ENCODE assay signal across 28 mouse cellular contexts in the genomic region with DNA sequence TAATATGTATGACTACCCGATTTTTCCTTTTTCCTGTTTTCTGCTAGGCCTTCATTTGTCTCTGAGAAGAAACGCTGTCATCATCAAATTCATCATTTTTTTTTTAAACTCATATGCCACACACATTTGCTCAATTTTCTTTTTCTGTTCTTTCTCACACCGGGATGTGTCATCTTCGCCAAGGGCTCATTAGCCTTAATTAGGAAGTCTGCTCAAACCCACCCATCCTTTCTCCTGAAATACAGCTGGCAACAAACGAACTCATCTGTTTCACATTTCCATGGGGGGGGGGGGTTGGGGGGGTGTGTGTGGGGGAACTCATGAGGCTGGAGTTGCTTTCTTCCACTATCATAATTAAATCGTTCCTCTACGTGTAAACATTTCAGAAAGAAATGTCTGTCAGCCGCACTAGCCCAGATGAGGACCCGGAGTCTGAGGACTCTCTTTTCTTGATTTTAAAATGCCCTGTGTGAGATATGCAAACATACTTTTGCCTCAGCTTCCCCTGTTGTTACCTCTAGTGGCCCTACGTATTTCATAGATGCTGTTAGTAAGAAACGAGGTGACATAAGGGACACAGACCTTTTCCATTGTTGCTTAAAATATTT.
DNase-seq lines count a peak whose midpoint lies in the region; ATAC-seq and TF ChIP-seq lines count a peak whose summit lies in the region.
"Had no signal": no experiment of that assay in that cellular context is flagged by ENCODE, and none has a peak within 500 bp of the region (broad histone marks: within the 10 kb centered on the region; RNA-seq: fewer than 3 reads in every experiment).

No protein-coding gene starts in this region.

- no peak overlapping the region for H3K4me3 ChIP-seq in forebrain, embryonic 12.5 days (replicated peaks)
- H3K4me3 ChIP-seq in forebrain, embryonic 11.5 days (ENCODE audit: low read depth, low read length), result no peak overlapping the region
- H3K4me3 ChIP-seq in midbrain, embryonic 11.5 days (ENCODE audit: low read depth, low read length), result no peak overlapping the region
- H3K4me3 ChIP-seq in midbrain, embryonic 15.5 days, result no peak overlapping the region
- H3K4me3 ChIP-seq in embryonic facial prominence, embryonic 15.5 days (replicated peaks), result no peak overlapping the region
- no peak overlapping the region for H3K4me3 ChIP-seq in limb, embryonic 10.5 days
- H3K4me3 ChIP-seq in cerebellum, adult 2 months (replicated peaks; ENCODE audit: insufficient read depth, low read depth, low read length), result no peak overlapping the region
- H3K4me3 ChIP-seq: gastrocnemius, adult 2 months; heart, adult 2 months; heart, embryonic 13.5 days; intestine, embryonic 15.5 days; midbrain, embryonic 12.5 days had no signal

- no peaks in the 10 kb centered on the region for H3K27me3 ChIP-seq in forebrain, embryonic 12.5 days
- H3K27me3 ChIP-seq in forebrain, embryonic 11.5 days (ENCODE audit: control insufficient read depth, insufficient read depth, low read length), result no peaks in the 10 kb centered on the region
- H3K27me3 ChIP-seq in midbrain, embryonic 11.5 days (ENCODE audit: control insufficient read depth, insufficient read depth, low read length), result no peaks in the 10 kb centered on the region
- no peaks in the 10 kb centered on the region for H3K27me3 ChIP-seq in midbrain, embryonic 15.5 days (replicated peaks)
- H3K27me3 ChIP-seq in embryonic facial prominence, embryonic 15.5 days, result no peaks in the 10 kb centered on the region
- H3K27me3 ChIP-seq in limb, embryonic 10.5 days (ENCODE audit: low read depth, poor library complexity, severe bottlenecking), result no peaks in the 10 kb centered on the region
- no peaks in the 10 kb centered on the region for H3K27me3 ChIP-seq in cerebellum, adult 2 months (ENCODE audit: control insufficient read depth, insufficient read depth, low read length)
- H3K27me3 ChIP-seq: CH12.LX; heart, embryonic 13.5 days; intestine, embryonic 15.5 days; midbrain, embryonic 12.5 days had no signal

- no peak for DNase-seq in forebrain, embryonic 11.5 days (ENCODE audit: low spot score)
- DNase-seq in midbrain, embryonic 11.5 days (ENCODE audit: low spot score, missing footprints), result peak; percentile 28
- peak; percentile 31 for DNase-seq in limb, embryonic 10.5 days (ENCODE audit: low spot score)
- no peak for DNase-seq in right cerebral cortex, adult 2 months (ENCODE audit: low spot score in 2 of 2)
- no peak for DNase-seq in cerebellum, adult 2 months
- DNase-seq: adrenal gland, adult 8-10 months; cerebellum, adult 11 months; cerebellum, adult 9-11 months; embryo, embryonic 11 days; gastrocnemius, adult 2 months; gastrocnemius, postnatal 36 days; heart, adult 2 months; heart, postnatal 10 days; kidney, adult 8-10 months; kidney, postnatal 10 days; layer of hippocampus, adult 9-11 months; liver; lung, adult 2 months; lung, postnatal 14 days had no signal

- peaks cover 2% of the 10 kb centered on the region; the same call in 1 of the 2 replicates for H3K9me3 ChIP-seq in forebrain, embryonic 12.5 days
- H3K9me3 ChIP-seq in forebrain, embryonic 11.5 days (ENCODE audit: control insufficient read depth, low read length), result no peaks in the 10 kb centered on the region; the same call in 1 of the 2 replicates
- H3K9me3 ChIP-seq in midbrain, embryonic 11.5 days (ENCODE audit: control insufficient read depth, low read length), result peaks cover 4% of the 10 kb centered on the region; the same call in 1 of the 2 replicates
- no peaks in the 10 kb centered on the region for H3K9me3 ChIP-seq in midbrain, embryonic 15.5 days
- H3K9me3 ChIP-seq in embryonic facial prominence, embryonic 15.5 days (replicated peaks), result no peaks in the 10 kb centered on the region
- H3K9me3 ChIP-seq in limb, embryonic 10.5 days (replicated peaks), result no peaks in the 10 kb centered on the region
- H3K9me3 ChIP-seq: heart, embryonic 13.5 days; intestine, embryonic 15.5 days; midbrain, embryonic 12.5 days had no signal

- no peak for TF ChIP-seq CTCF in cerebellum, adult 2 months (IDR thresholded peaks at IDR 0.05; ENCODE audit: borderline replicate concordance, insufficient read depth, low read depth, low read length)

- H3K27ac ChIP-seq in forebrain, embryonic 12.5 days, result no peak overlapping the region
- no peak overlapping the region for H3K27ac ChIP-seq in forebrain, embryonic 11.5 days (ENCODE audit: low read depth, low read length)
- no peak overlapping the region for H3K27ac ChIP-seq in midbrain, embryonic 11.5 days (ENCODE audit: low read depth, low read length)
- no peak overlapping the region for H3K27ac ChIP-seq in midbrain, embryonic 15.5 days
- no peak overlapping the region for H3K27ac ChIP-seq in embryonic facial prominence, embryonic 15.5 days (replicated peaks)
- H3K27ac ChIP-seq in limb, embryonic 10.5 days, result 0 out of 2 replicates have a peak overlapping the region, but pooled peaks have one; percentile 40
- H3K27ac ChIP-seq in cerebellum, adult 2 months (ENCODE audit: insufficient read depth, low read length), result no peak overlapping the region
- H3K27ac ChIP-seq: gastrocnemius, adult 2 months; heart, adult 2 months; heart, embryonic 13.5 days; hindbrain, embryonic 14.5 days; intestine, embryonic 15.5 days; liver, embryonic 14.5 days; midbrain, embryonic 12.5 days had no signal

- TF ChIP-seq POLR2A in cerebellum, adult 2 months (IDR thresholded peaks at IDR 0.05; ENCODE audit: borderline replicate concordance, insufficient read depth, low read length), result no peak

- WGBS in forebrain, embryonic 12.5 days, result 53% methylated on average over 11 of the region's 11 CpGs
- WGBS in forebrain, embryonic 11.5 days, result 68% methylated on average over 11 of the region's 11 CpGs
- WGBS in midbrain, embryonic 11.5 days, result 81% methylated on average over 11 of the region's 11 CpGs
- 70% methylated on average over 11 of the region's 11 CpGs for WGBS in midbrain, embryonic 15.5 days
- WGBS in embryonic facial prominence, embryonic 15.5 days, result 32% methylated on average over 11 of the region's 11 CpGs
- 36% methylated on average over 11 of the region's 11 CpGs for WGBS in limb, embryonic 10.5 days
- 42% methylated on average over 11 of the region's 11 CpGs for WGBS in cerebellum, adult 2 months

- H3K4me1 ChIP-seq in forebrain, embryonic 12.5 days, result no peaks in the 10 kb centered on the region
- H3K4me1 ChIP-seq in forebrain, embryonic 11.5 days (replicated peaks; ENCODE audit: control insufficient read depth, insufficient read depth, low read length), result no peaks in the 10 kb centered on the region
- H3K4me1 ChIP-seq in midbrain, embryonic 11.5 days (ENCODE audit: control insufficient read depth, insufficient read depth, low read length), result no peaks in the 10 kb centered on the region
- no peaks in the 10 kb centered on the region for H3K4me1 ChIP-seq in midbrain, embryonic 15.5 days
- peaks cover 7% of the 10 kb centered on the region; the same call in 1 of the 2 replicates for H3K4me1 ChIP-seq in embryonic facial prominence, embryonic 15.5 days
- H3K4me1 ChIP-seq in limb, embryonic 10.5 days, result peaks cover 16% of the 10 kb centered on the region
- H3K4me1 ChIP-seq in cerebellum, adult 2 months (ENCODE audit: control insufficient read depth, insufficient read depth, low read length), result no peaks in the 10 kb centered on the region
- H3K4me1 ChIP-seq: heart, embryonic 13.5 days; intestine, embryonic 15.5 days; midbrain, embryonic 12.5 days had no signal

- H3K9ac ChIP-seq in forebrain, embryonic 12.5 days, result no peak overlapping the region
- H3K9ac ChIP-seq in forebrain, embryonic 11.5 days (ENCODE audit: low read length), result no peak overlapping the region
- no peak overlapping the region for H3K9ac ChIP-seq in midbrain, embryonic 11.5 days (ENCODE audit: low read length)
- no peak overlapping the region for H3K9ac ChIP-seq in midbrain, embryonic 15.5 days
- no peak overlapping the region for H3K9ac ChIP-seq in embryonic facial prominence, embryonic 15.5 days
- H3K9ac ChIP-seq: heart, embryonic 13.5 days; hindbrain, embryonic 14.5 days; intestine, embryonic 15.5 days; liver, embryonic 14.5 days; midbrain, embryonic 12.5 days had no signal

- ATAC-seq in forebrain, embryonic 12.5 days (ENCODE audit: low FRiP score), result 0 out of 2 replicates have a peak, but pooled peaks have one; percentile 17
- no peak for ATAC-seq in forebrain, embryonic 11.5 days (replicated peaks; ENCODE audit: low FRiP score)
- no peak for ATAC-seq in midbrain, embryonic 11.5 days (ENCODE audit: low FRiP score)
- ATAC-seq in midbrain, embryonic 15.5 days (replicated peaks), result no peak
- no peak for ATAC-seq in embryonic facial prominence, embryonic 15.5 days (ENCODE audit: insufficient number of reproducible peaks, low FRiP score, low TSS enrichment, low read depth)
- ATAC-seq: intestine, embryonic 15.5 days had no signal

- H3K4me2 ChIP-seq in forebrain, embryonic 12.5 days, result no peak overlapping the region
- H3K4me2 ChIP-seq in forebrain, embryonic 11.5 days (ENCODE audit: low read depth, low read length, severe bottlenecking), result no peak overlapping the region
- H3K4me2 ChIP-seq in midbrain, embryonic 11.5 days, result no peak overlapping the region
- H3K4me2 ChIP-seq in midbrain, embryonic 15.5 days, result no peak overlapping the region
- 0 out of 2 replicates have a peak overlapping the region, but pooled peaks have one; percentile 6 for H3K4me2 ChIP-seq in embryonic facial prominence, embryonic 15.5 days (replicated peaks)
- H3K4me2 ChIP-seq: heart, embryonic 13.5 days; hindbrain, embryonic 14.5 days; intestine, embryonic 15.5 days; midbrain, embryonic 12.5 days had no signal

- no peaks in the 10 kb centered on the region for H3K36me3 ChIP-seq in forebrain, embryonic 12.5 days (replicated peaks)
- no peaks in the 10 kb centered on the region for H3K36me3 ChIP-seq in forebrain, embryonic 11.5 days (ENCODE audit: control insufficient read depth, insufficient read depth, low read length)
- H3K36me3 ChIP-seq in midbrain, embryonic 11.5 days (ENCODE audit: control insufficient read depth, insufficient read depth, low read length), result no peaks in the 10 kb centered on the region
- H3K36me3 ChIP-seq in midbrain, embryonic 15.5 days (replicated peaks), result no peaks in the 10 kb centered on the region
- no peaks in the 10 kb centered on the region for H3K36me3 ChIP-seq in embryonic facial prominence, embryonic 15.5 days
- no peaks in the 10 kb centered on the region for H3K36me3 ChIP-seq in limb, embryonic 10.5 days
- H3K36me3 ChIP-seq: heart, embryonic 13.5 days; intestine, embryonic 15.5 days; midbrain, embryonic 12.5 days had no signal

Comparison
In these comparisons a context has a peak if more than half of its experiments do, and no peak if none do; other contexts are left out.
1. DNase-seq: peak in midbrain, embryonic 11.5 days (single experiment) and limb, embryonic 10.5 days (single experiment); none in forebrain, embryonic 11.5 days (single experiment), right cerebral cortex, adult 2 months (0 of 2) and cerebellum, adult 2 months (0 of 2).